Mouse (Mus musculus) embryo, embryonic 10 days (tissue): ENCODE measurements around the gene Xab2.

Experiments
- DNase-seq: peaks from one replicate; pipeline ENCODE4 v3.0.0-alpha.2; 2015; ENCODE audit warnings: low spot score

Gene Xab2

GRCm38 (mm10) chr8:3621199-3621970 lies at the start of gene Xab2, which contains the start of gene Pet100:
Gene Xab2 (minus strand): TSS chr8:3621316.
Gene Pet100 (plus strand): TSS chr8:3621548.
- DNase-seq: peak; percentile 100

- no peak for DNase-seq
These were observed 49.3 kb upstream of the Xab2 start for GRCm38 (mm10) chr8:3670388-3670787.

GRCm38 (mm10) chr8:3665507-3665906 lies 44.4 kb upstream of the Xab2 start, which contains the start of gene Mcemp1:
Gene Mcemp1 (plus strand): TSS chr8:3665754.
- DNase-seq: no peak

- no peak for DNase-seq
These were observed 43.3 kb upstream of the Xab2 start for GRCm38 (mm10) chr8:3664405-3664804.

GRCm38 (mm10) chr8:3660889-3661288 lies 39.8 kb upstream of the Xab2 start:
- DNase-seq: no peak

GRCm38 (mm10) chr8:3656725-3657381 lies 35.7 kb upstream of the Xab2 start:
- DNase-seq: peak; percentile 21

- DNase-seq: no peak
These were observed 34.4 kb upstream of the Xab2 start, which contains the start of gene Retn for GRCm38 (mm10) chr8:3655526-3655925. Gene Retn (plus strand): TSS chr8:3655770.

- DNase-seq: no peak
These were observed 33.8 kb upstream of the Xab2 start for GRCm38 (mm10) chr8:3654726-3655508.

GRCm38 (mm10) chr8:3652845-3653244 lies 31.7 kb upstream of the Xab2 start:
- DNase-seq: no peak

GRCm38 (mm10) chr8:3648990-3649389 lies 27.9 kb upstream of the Xab2 start:
- DNase-seq: peak; percentile 62

- DNase-seq: no peak
These were observed 27.2 kb upstream of the Xab2 start for GRCm38 (mm10) chr8:3648268-3648667.

- no peak for DNase-seq
These were observed 26.4 kb upstream of the Xab2 start for GRCm38 (mm10) chr8:3647561-3647960.

- DNase-seq: no peak
These were observed 25.9 kb upstream of the Xab2 start for GRCm38 (mm10) chr8:3646824-3647531.

- DNase-seq: peak; percentile 45
These were observed 24.7 kb upstream of the Xab2 start for GRCm38 (mm10) chr8:3645804-3646203.

GRCm38 (mm10) chr8:3631478-3631875 lies 10.4 kb upstream of the Xab2 start:
- DNase-seq: no peak

GRCm38 (mm10) chr8:3630647-3631477 lies 9.7 kb upstream of the Xab2 start, which contains the start of gene Stxbp2:
Gene Stxbp2 (plus strand): TSS chr8:3630955.
- peak; percentile 78 for DNase-seq

- DNase-seq: peak; percentile 55
These were observed 6.9 kb upstream of the Xab2 start for GRCm38 (mm10) chr8:3628014-3628413.

GRCm38 (mm10) chr8:3626971-3627370 lies 5.9 kb upstream of the Xab2 start:
- no peak for DNase-seq

GRCm38 (mm10) chr8:3625445-3625844 lies 4.3 kb upstream of the Xab2 start, which contains the start of gene Pcp2:
Gene Pcp2 (minus strand): TSS chr8:3625545.
- no peak for DNase-seq

GRCm38 (mm10) chr8:3622119-3622518 lies 1.0 kb upstream of the Xab2 start:
- no peak for DNase-seq

- no peak for DNase-seq
These were observed 11.3 kb downstream of the Xab2 start for GRCm38 (mm10) chr8:3609816-3610150.
